Mouse (Mus musculus) brain, embryonic 14.5 days (tissue): ENCODE measurements around the gene Asic1. TPM values are rescaled to one million over a fixed set of nuclear protein-coding genes. Genes with fewer than 3 reads are reported as not detected.
A peak's percentile ranks its signal among the peaks of the same experiment; 100 is the strongest.

Source experiments
- DNase-seq: peaks from one replicate; pipeline ENCODE4 v3.0.0-alpha.2; 2011; ENCODE audit warnings: low read depth
- CTCF ChIP-seq: fragments of 200-500 bp; IDR thresholded peaks from 2 replicates; pipeline ENCODE4 v1.5.1; 2012; ENCODE audit warnings: inconsistent platforms, mild to moderate bottlenecking, moderate library complexity, borderline replicate concordance; ENCODE audit not compliant: insufficient read depth, insufficient read length; ENCODE audit errors: extremely low read depth
- POLR2A ChIP-seq: fragments of 200-500 bp; IDR thresholded peaks from 2 replicates; pipeline ENCODE4 v1.6.1; 2012; ENCODE audit warnings: mild to moderate bottlenecking, inconsistent platforms, borderline replicate concordance; ENCODE audit not compliant: poor library complexity, insufficient read depth, insufficient read length, severe bottlenecking; ENCODE audit errors: extremely low read depth
- polyA plus RNA-seq: library from polyadenylated mRNA; depleted of rRNA; stranded (reverse); fragments of >200 nt; gene quantifications from 2 replicates; pipeline ENCODE4 v1.2.3, GENCODE M21; 2012

The Asic1 gene
- polyA plus RNA-seq, 1 experiment, result 114 TPM

DNA sequence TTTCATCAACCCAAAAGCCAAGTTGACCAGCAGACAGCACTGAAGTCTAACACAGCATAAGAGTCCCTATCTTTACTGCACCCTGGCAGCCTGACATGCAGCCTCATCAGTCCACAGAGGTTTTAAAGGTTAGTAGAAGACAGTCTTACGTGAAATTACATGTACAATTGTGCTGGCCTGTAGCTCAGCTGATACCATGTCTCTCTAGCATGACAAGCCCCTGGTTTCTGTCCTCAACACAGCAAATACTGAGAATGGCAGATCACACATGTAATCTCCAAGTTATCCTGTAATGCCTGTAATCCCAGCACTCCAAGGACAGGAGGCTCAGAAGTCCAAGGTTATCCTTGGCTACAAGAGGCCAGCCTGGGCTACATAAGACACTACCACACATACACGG lies 19.9 kb upstream of the Asic1 start:
- DNase-seq, result no peak
- TF ChIP-seq POLR2A (no peak), CTCF (no peak)

DNA sequence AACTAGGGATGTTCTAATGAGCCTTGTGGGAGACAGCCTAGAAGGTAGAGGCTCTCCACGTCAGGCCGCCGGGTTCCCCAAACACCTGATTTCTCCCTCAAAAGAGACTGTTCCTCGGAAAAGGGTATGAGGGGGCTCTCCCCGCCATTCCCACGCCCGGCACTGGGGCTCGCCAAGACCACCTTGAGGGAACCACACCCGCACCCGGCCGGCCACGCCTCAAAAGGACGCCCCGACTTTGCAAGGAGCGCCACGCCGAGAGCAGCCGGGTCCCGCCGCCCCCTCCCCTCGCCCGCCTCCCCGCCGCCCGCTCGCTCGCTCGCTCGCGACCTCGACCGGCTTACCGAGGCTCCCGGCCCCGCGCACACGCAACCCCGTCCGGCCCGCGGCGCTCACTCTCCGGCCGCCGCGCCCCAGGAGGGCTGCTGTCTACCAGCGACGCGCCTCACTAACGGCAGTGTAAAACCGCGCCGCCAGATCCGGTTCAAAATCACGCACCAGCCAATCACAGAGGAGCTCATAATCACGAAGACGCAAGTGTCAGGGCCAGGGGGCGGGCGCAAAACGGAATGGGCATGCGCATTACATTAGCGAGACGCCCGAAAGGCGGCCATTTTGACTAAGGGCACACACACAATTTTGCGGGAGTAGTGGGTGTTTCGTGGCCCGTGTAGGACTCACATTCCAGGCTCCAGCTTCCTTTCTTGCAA lies 18.9 kb upstream of the Asic1 start, which contains the start of gene Racgap1:
Gene Racgap1 (minus strand): TSS at position 494 of the 710 bp plus-strand sequence.
- peak; percentile 99 for DNase-seq
- 0 out of 2 replicates have a peak, but pooled peaks have one; percentile 43 for TF ChIP-seq POLR2A
- TF ChIP-seq CTCF, result no peak

DNA sequence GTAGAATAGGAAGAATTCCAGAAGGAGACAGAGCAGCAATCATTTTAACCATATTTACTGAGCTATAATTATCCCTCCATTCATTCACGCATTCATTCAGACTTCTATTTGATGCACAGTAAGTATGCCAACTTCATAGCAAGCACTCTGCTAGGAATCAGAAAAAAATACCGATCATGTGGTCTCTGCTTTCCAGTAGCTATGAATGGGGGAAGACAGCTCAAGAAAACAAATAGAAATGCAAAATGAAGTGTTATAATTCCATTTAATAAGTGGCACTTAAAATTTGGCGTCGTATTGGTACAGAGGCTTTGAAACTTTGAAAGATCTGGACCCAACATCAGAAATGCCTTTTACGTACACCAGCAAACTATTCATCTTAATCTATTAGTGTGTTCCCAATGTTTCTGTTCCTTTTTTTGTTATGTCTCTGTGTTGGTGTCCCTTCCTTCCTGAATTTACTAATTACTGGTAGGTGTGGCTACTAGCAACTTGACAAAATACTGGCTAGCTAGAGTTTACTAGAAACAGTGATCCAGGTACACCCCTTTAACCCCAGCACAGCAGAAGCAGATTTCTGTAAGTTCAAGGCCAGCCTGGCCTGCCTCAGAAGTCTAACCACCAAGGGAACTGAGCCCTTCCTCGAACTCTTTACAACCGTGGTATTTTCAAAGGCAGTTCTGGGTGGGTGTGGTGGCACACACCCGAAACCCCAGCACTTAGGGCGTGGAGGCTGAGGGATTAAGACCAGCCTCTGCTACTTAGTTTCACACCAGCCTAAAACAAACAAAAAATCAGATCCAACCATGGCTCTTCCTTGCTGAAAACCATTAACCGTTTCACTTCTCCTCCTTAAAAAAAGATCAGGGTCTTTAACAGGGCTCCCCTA lies 17.9 kb upstream of the Asic1 start:
- no peak for TF ChIP-seq POLR2A
- TF ChIP-seq CTCF, result no peak
- DNase-seq, result no peak

DNA sequence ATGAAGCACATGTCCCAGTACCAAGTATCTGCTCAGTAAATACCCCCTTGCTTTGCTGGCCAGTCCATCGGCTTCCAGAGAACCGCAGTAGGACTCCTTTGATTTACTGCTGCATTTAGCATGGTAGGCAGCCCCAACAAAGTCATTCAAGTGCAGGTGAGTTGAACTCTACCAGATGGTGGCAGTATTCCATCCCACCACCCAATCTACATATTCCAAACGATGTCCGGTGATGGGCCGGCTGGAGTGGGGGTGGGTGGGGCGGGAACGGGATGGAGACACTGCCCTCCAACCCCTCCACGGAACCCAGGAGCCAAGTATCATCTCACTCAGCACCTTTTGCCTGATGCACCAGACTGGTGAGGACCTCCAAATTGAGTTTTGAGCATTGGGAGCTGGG lies 16.9 kb upstream of the Asic1 start:
- TF ChIP-seq POLR2A (no peak), CTCF (peak; percentile 27; the same call in 1 of the 2 replicates)

DNA sequence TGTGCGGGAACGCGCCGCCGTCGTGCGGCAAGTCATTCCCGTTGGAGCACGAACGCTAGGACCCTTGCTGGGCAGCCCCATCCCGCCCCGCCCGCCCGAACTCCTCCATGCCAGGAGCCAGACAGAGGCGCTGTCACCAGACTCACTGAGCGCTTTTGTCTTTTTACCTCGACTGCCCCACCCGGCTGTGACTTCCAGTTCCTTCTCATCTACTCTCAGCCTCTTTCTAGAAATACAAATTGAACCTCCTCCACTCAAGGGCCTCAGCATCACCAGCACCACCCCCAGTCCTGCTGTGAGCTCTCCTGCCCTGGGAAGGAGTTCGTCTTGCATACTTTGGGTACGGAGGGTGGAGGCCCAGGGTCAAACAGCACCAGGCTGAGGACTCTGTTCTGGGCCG lies 16.3 kb upstream of the Asic1 start:
- TF ChIP-seq CTCF (no peak), POLR2A (no peak)
- no peak for DNase-seq

More for the DNA sequence above, 16.9 kb upstream of the Asic1 start:
- DNase-seq, result no peak

DNA sequence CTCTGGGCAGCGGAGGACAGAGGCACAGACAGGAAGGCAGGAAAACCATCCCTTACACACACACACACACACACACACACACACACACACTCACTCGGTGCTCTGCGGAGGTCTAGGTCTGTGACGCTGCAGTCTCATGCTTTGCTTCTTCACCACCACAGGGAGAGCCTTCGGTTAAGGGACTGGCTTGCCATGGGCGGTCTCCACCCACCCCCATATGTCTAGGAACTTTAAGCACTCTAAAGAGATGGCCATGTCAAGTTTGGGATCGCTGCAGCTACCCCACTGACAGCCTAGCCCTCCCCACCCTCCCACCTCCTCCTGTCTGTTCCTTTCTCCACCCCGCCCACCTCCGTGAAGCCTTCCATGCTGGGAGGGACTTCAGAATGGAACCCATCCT lies 14.2 kb upstream of the Asic1 start:
- DNase-seq, result no peak
- TF ChIP-seq POLR2A, result no peak
- no peak for TF ChIP-seq CTCF

DNA sequence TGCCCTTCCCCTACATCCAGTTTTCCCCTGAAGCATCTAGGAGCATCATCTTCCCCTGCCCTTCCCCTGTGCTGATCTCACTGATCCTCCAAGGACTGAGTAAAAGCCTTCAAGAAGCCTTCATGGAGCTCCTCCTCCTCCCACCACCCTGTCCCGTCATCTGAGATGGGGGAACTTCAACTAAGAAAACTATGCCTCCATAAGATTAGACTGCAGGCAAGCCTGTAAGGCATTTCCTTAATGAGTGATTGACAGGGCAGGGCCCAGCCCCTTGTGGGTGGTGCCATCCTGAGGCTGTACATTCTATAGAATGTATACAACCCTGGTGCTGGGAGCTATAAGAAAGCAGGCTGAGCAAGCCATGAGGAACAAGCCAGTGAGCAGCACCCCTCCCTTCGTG lies 11.7 kb upstream of the Asic1 start:
- TF ChIP-seq POLR2A (no peak), CTCF (no peak)
- no peak for DNase-seq

DNA sequence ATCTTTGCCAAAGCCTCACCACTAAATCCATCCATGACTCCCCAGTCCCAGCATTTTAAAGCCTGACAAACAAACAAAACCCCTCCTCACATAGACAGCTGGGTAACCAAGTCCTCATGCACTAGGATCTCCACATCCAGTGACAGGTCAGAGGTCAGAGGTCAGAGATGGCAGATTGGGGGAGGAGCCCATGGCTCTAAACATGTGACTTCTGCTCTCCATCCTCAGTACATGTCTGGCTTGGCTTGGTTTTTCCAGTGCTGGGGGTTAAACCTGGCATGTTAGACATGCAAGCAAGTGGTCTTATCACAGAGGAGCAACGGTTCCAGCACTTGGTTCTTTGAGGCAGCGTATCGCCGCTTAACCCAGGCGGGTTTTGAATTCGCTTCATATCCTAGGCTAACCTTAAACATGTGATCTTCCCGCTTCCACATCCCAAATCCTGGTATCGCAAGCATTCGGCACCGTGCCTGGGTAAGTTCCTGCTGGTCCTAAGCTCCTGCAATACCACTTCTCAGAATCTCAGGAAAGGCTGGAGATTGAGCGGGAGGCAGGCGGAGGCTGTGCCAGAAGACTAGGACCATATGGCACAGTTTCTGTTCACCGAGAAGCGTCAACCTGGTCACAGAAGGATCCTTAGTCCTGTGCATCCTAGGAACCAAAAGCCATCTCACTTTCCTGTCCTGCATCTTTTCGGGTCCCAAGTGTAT lies 8.9 kb upstream of the Asic1 start:
- TF ChIP-seq POLR2A (no peak), CTCF (no peak)
- DNase-seq, result no peak

DNA sequence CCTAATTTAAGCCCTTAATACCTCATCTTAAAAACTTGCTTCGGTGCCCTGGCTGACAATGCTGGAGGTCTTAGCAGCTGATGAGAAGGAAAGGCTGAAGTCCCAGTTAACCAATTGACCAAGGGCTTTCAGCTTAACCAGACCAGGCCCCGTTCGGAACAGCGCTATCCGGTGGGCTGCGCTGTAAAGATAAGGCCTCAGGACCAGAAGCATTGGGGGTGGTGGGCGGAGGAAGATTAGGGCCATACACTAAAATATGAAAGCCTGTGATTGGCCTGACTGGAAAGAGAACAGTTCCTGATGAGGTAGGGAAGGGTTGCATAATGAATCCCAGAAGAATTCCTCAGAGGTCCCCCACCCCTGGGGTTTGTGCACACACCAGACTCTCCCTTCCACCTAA lies 7.8 kb upstream of the Asic1 start:
- no peak for TF ChIP-seq POLR2A
- TF ChIP-seq CTCF, result no peak
- peak; percentile 62 for DNase-seq

DNA sequence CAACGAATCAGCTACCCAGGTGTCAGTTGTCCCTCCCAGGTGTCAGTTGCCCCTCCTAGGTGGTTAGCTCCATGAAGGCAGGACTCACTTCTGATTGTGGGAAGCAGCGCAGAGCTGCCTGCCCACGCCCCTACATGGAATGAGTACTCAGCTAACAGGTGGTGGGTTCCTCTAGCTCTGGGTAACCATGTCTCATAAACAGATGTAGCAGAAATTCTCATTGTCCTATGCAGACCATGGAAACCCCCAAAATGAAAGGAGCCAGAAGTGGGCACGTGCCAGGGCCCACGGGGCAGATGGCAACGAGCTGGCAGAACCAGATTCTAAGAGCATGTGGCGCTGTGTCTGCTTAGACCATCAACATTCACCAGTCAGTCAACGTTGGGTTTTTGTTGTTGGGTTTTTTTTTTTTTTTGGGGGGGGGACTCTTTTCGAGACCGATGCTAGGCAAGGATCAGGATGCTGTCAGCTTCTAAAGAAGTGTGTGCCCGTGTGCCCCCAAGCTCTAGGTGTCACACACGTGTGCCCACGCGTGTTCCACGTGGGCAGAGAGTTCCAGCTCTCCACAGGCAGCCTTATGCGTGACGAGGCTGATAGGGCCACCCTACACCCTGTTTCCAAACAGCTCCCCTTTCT lies 6.1 kb upstream of the Asic1 start:
- DNase-seq, result peak; percentile 82

DNA sequence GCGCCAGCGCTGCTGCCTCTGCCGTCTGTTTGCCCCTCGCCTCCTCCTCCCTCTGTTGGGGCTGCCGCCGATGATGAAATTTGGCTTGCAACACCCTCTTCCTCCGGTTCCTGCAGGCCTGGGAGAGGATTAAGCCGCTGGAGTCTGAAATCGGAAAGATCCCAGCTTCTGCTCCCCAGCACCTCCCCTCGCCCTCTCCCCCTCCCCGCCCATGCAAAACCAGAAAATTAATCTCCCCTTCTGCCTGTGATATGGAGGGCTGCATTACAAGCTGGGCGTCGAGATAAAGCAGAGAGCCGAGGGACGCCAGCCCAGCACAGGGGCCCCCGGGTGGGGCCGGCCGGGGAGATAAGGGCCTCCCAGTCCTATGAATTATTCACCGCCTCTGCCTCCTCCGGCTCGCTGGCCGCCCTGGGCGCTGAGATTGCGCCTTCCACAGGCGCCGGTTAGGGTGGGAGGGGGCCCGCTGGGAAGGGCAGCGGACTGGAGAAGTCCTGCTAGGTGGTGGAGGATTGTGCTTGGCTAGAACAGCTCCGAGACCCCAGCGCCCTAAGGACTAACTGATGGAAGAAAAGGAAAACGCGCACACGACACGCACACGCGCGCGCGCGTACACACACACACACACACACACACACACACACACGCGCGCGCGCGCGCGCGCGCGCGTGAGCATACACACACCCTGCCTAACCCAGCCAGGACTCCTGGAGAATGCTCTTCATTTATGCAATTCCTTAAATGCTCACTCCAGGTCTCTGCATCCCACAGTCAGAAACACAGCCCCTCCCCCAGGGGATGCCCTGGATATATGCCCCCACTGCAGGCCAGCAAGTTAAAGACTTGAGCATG lies 5.3 kb upstream of the Asic1 start:
- DNase-seq, result peak; percentile 95
- TF ChIP-seq POLR2A (no peak; the same call in 1 of the 2 replicates), CTCF (no peak)

More for the DNA sequence above, 6.1 kb upstream of the Asic1 start:
- TF ChIP-seq CTCF (no peak), POLR2A (no peak)
